Comparison of ENCODE assay signal across 14 mouse cellular contexts in genomic region chr9:45246060-45246459, GRCm38 (mm10). TPM values are rescaled to one million over a fixed set of nuclear protein-coding genes. Genes with fewer than 3 reads are reported as not detected.
DNase-seq lines count a peak whose midpoint lies in the region; TF ChIP-seq lines count a peak whose summit lies in the region.
"Had no signal": no experiment of that assay in that cellular context is flagged by ENCODE, and none has a peak within 500 bp of the region (broad histone marks: within the 10 kb centered on the region; RNA-seq: fewer than 3 reads in every experiment).

No protein-coding gene starts in this region.

- in situ Hi-C loops in CH12.LX (cut with MboI; ENCODE audit: low pct_ligation_motif_present, low pct_unique_long_range_greater_than_20kb, low sequenced_read_pairs): no loop called here

- no peak overlapping the region for H3K4me3 ChIP-seq in heart, embryonic 10.5 days
- H3K4me3 ChIP-seq in CH12.LX (replicated peaks in 1 of 3; ENCODE audit: low read depth in 2 of 3, low read length in 2 of 3, poor library complexity in 1 of 3): no peak overlapping the region
- no peak overlapping the region for H3K4me3 ChIP-seq in hindbrain, embryonic 10.5 days
- H3K4me3 ChIP-seq: embryonic facial prominence, embryonic 10.5 days; limb, embryonic 15.5 days had no signal

- no peaks in the 10 kb centered on the region for H3K27me3 ChIP-seq in heart, embryonic 10.5 days (ENCODE audit: insufficient read depth, poor library complexity, severe bottlenecking)
- H3K27me3 ChIP-seq in CH12.LX (replicated peaks): no peaks in the 10 kb centered on the region
- no peaks in the 10 kb centered on the region for H3K27me3 ChIP-seq in hindbrain, embryonic 10.5 days (ENCODE audit: insufficient read depth, poor library complexity, severe bottlenecking)
- H3K27me3 ChIP-seq: limb, embryonic 15.5 days had no signal

- no peak for TF ChIP-seq CTCF in CH12.LX (conservative IDR thresholded peaks at IDR 0.05 in 1 of 2, IDR thresholded peaks at IDR 0.05 in 1 of 2; ENCODE audit: low read depth in 2 of 2, low read length in 2 of 2)

- 76% methylated on average over 6 of the region's 6 CpGs for WGBS in heart, embryonic 10.5 days
- WGBS in hindbrain, embryonic 10.5 days: 90% methylated on average over 6 of the region's 6 CpGs

- peak overlapping the region; percentile 9; the same call in 1 of the 2 replicates for H3K9ac ChIP-seq in CH12.LX (ENCODE audit: insufficient read depth, low read depth)
- H3K9ac ChIP-seq: limb, embryonic 15.5 days had no signal

- no peaks in the 10 kb centered on the region for H3K36me3 ChIP-seq in heart, embryonic 10.5 days
- H3K36me3 ChIP-seq in CH12.LX (replicated peaks in 1 of 2; ENCODE audit: control insufficient read depth in 1 of 2, insufficient read depth in 1 of 2, low read length in 1 of 2): no peaks in the 10 kb centered on the region
- no peaks in the 10 kb centered on the region for H3K36me3 ChIP-seq in hindbrain, embryonic 10.5 days
- H3K36me3 ChIP-seq: embryonic facial prominence, embryonic 10.5 days; limb, embryonic 15.5 days had no signal

- DNase-seq in heart, adult 11 months: peak; percentile 98
- DNase-seq in heart, embryonic 10.5 days (ENCODE audit: low spot score): no peak
- DNase-seq in CH12.LX (ENCODE audit: extremely low read depth): peak; percentile 85
- DNase-seq in induced T-regulatory cell, adult 2 months (ENCODE audit: low read depth): peak; percentile 63
- DNase-seq in naive thymus-derived CD4-positive, alpha-beta T cell, adult 2 months (ENCODE audit: low read depth): peak; percentile 44
- DNase-seq in hindbrain, embryonic 10.5 days (ENCODE audit: low spot score): no peak
- no peak for DNase-seq in cerebellum, postnatal 4 days (ENCODE audit: low spot score in 2 of 2)
- no peak for DNase-seq in thymus, postnatal 14 days
- DNase-seq: kidney, adult 11 months; thymus, postnatal 4 days had no signal

- no peaks in the 10 kb centered on the region for H3K79me2 ChIP-seq in CH12.LX (replicated peaks; ENCODE audit: control insufficient read depth, extremely low read depth, insufficient read depth, poor library complexity, severe bottlenecking)

- TF ChIP-seq RAD21 in CH12.LX (IDR thresholded peaks at IDR 0.05; ENCODE audit: low read depth, low read length): peak; percentile 10

- dilution Hi-C loops in CH12.LX (cut with MboI; ENCODE audit: extremely low pct_ligation_motif_present, extremely low pct_unique_long_range_greater_than_20kb, low sequenced_read_pairs): no loop called here

- H3K27ac ChIP-seq in heart, embryonic 10.5 days: no peak overlapping the region
- H3K27ac ChIP-seq in CH12.LX (ENCODE audit: insufficient read depth, low read depth): peak overlapping the region; percentile 78
- no peak overlapping the region for H3K27ac ChIP-seq in hindbrain, embryonic 10.5 days
- H3K27ac ChIP-seq: embryonic facial prominence, embryonic 10.5 days; limb, embryonic 15.5 days had no signal

- H3K9me3 ChIP-seq in heart, embryonic 10.5 days: no peaks in the 10 kb centered on the region
- H3K9me3 ChIP-seq in CH12.LX (replicated peaks; ENCODE audit: low read length): no peaks in the 10 kb centered on the region
- no peaks in the 10 kb centered on the region for H3K9me3 ChIP-seq in hindbrain, embryonic 10.5 days
- H3K9me3 ChIP-seq: embryonic facial prominence, embryonic 10.5 days; limb, embryonic 15.5 days had no signal

- peak overlapping the region; percentile 14 for H3K4me2 ChIP-seq in CH12.LX (ENCODE audit: insufficient read depth, low read depth, poor library complexity, severe bottlenecking)
- H3K4me2 ChIP-seq: limb, embryonic 15.5 days had no signal

- TF ChIP-seq POLR2A in CH12.LX (IDR thresholded peaks at IDR 0.05; ENCODE audit: low read depth, low read length): peak; percentile 36; the same call in 1 of the 2 replicates

- peak; percentile 99 for TF ChIP-seq EP300 in CH12.LX (IDR thresholded peaks at IDR 0.05; ENCODE audit: low read length)

- H3K4me1 ChIP-seq in heart, embryonic 10.5 days: peaks cover 3% of the 10 kb centered on the region; the same call in 1 of the 2 replicates
- H3K4me1 ChIP-seq in CH12.LX (ENCODE audit: control insufficient read depth in 1 of 2, insufficient read depth in 2 of 2): peaks cover 67 to 97% of the 10 kb centered on the region in 2 experiments
- 0 out of 2 replicates have a peak, but pooled peaks cover 1% of the 10 kb centered on the region for H3K4me1 ChIP-seq in hindbrain, embryonic 10.5 days (replicated peaks)
- H3K4me1 ChIP-seq: embryonic facial prominence, embryonic 10.5 days; limb, embryonic 15.5 days had no signal

TF ChIP-seq in CH12.LX, 34 proteins besides CTCF, POLR2A, EP300 and RAD21:
- TF ChIP-seq RCOR1 (conservative IDR thresholded peaks at IDR 0.05; ENCODE audit: low read depth, low read length): peak; percentile 99
- TF ChIP-seq NRF1 (IDR thresholded peaks at IDR 0.05; ENCODE audit: low read depth, low read length): peak; percentile 45; the same call in 1 of the 2 replicates
- TF ChIP-seq ZNF384 (IDR thresholded peaks at IDR 0.05; ENCODE audit: low read depth, low read length): 0 out of 2 replicates have a peak, but pooled peaks have one; percentile 26
- TF ChIP-seq ELF1 (IDR thresholded peaks at IDR 0.05; ENCODE audit: low read depth, low read length): peak; percentile 91
- peak; percentile 35 for TF ChIP-seq SMC3 (IDR thresholded peaks at IDR 0.05; ENCODE audit: low read depth, low read length)
- peak; percentile 85 for TF ChIP-seq MYC (IDR thresholded peaks at IDR 0.05; ENCODE audit: low read depth, low read length)
- peak; percentile 63 for TF ChIP-seq MXI1 (IDR thresholded peaks at IDR 0.05; ENCODE audit: low read depth, low read length)
- no peak for TF ChIP-seq POLR2AphosphoS2 (IDR thresholded peaks at IDR 0.05; ENCODE audit: low read depth, low read length)
- TF ChIP-seq E2F4 (IDR thresholded peaks at IDR 0.05; ENCODE audit: insufficient replicate concordance, low read depth, low read length): no peak
- peak; percentile 86 for TF ChIP-seq MAZ (IDR thresholded peaks at IDR 0.05; ENCODE audit: low read depth, low read length)
- no peak for TF ChIP-seq USF1 (IDR thresholded peaks at IDR 0.05; ENCODE audit: low read depth, low read length)
- TF ChIP-seq CHD2 (IDR thresholded peaks at IDR 0.05; ENCODE audit: low read length): peak; percentile 89
- peak; percentile 57; the same call in 1 of the 2 replicates for TF ChIP-seq JUN (IDR thresholded peaks at IDR 0.05; ENCODE audit: insufficient read depth, low read depth, low read length)
- TF ChIP-seq TCF12 (IDR thresholded peaks at IDR 0.05; ENCODE audit: low read depth, low read length): peak; percentile 98
- TF ChIP-seq CHD1 (IDR thresholded peaks at IDR 0.05; ENCODE audit: low read depth, low read length): no peak
- TF ChIP-seq ZKSCAN1 (IDR thresholded peaks at IDR 0.05; ENCODE audit: borderline replicate concordance, low read depth, low read length): no peak
- TF ChIP-seq IRF4 (IDR thresholded peaks at IDR 0.05; ENCODE audit: low read depth, low read length): peak; percentile 99
- TF ChIP-seq UBTF (IDR thresholded peaks at IDR 0.05; ENCODE audit: low read depth, low read length): no peak
- TF ChIP-seq SIN3A (IDR thresholded peaks at IDR 0.05; ENCODE audit: low read length): peak; percentile 64; the same call in 1 of the 2 replicates
- TF ChIP-seq USF2 (conservative IDR thresholded peaks at IDR 0.05; ENCODE audit: low read depth, low read length): no peak
- peak; percentile 90 for TF ChIP-seq ETS1 (conservative IDR thresholded peaks at IDR 0.05; ENCODE audit: low read depth, low read length)
- TF ChIP-seq KAT2A (IDR thresholded peaks at IDR 0.05; ENCODE audit: insufficient replicate concordance, low read length): 0 out of 2 replicates have a peak, but pooled peaks have one; percentile 64
- TF ChIP-seq HCFC1 (IDR thresholded peaks at IDR 0.05; ENCODE audit: low read depth, low read length): peak; percentile 57
- peak; percentile 78 for TF ChIP-seq MAFK (IDR thresholded peaks at IDR 0.05; ENCODE audit: insufficient replicate concordance, low read length)
- no peak for TF ChIP-seq GABPA (IDR thresholded peaks at IDR 0.05; ENCODE audit: insufficient replicate concordance, low read depth, low read length)
- no peak for TF ChIP-seq PAX5 (IDR thresholded peaks at IDR 0.05; ENCODE audit: low read length)
- peak; percentile 90 for TF ChIP-seq BHLHE40 (IDR thresholded peaks at IDR 0.05; ENCODE audit: low read depth, low read length)
- peak; percentile 49; the same call in 1 of the 2 replicates for TF ChIP-seq NELFE (IDR thresholded peaks at IDR 0.05; ENCODE audit: low read depth, low read length)
- 0 out of 2 replicates have a peak, but pooled peaks have one; percentile 26 for TF ChIP-seq TBP (conservative IDR thresholded peaks at IDR 0.05; ENCODE audit: low read depth, low read length)
- TF ChIP-seq ZMIZ1 (IDR thresholded peaks at IDR 0.05; ENCODE audit: low read depth, low read length): peak; percentile 55; the same call in 1 of the 2 replicates
- TF ChIP-seq JUND (conservative IDR thresholded peaks at IDR 0.05; ENCODE audit: low read depth, low read length): peak; percentile 74; the same call in 1 of the 2 replicates
- peak; percentile 84 for TF ChIP-seq MAX (IDR thresholded peaks at IDR 0.05; ENCODE audit: low read length)
- TF ChIP-seq MEF2A (IDR thresholded peaks at IDR 0.05; ENCODE audit: borderline replicate concordance, low read depth, low read length): peak; percentile 86
- TF ChIP-seq ZC3H11A (IDR thresholded peaks at IDR 0.05; ENCODE audit: low read depth, low read length): no peak

RNA-seq across cellular contexts. Expression of gene Il10ra, which starts 22.9 kb away (rescaled TPM):
- polyA plus RNA-seq in heart, embryonic 10.5 days (2016; fragmentation: Nextera tagmentation; extraction: Ambion mirVana): 0.25 and 0.44 TPM in 2 replicates
- total RNA-seq in CH12.LX (2012; rRNA removed) (3.4 and 3.9 TPM in 2 replicates), CH12.LX (2014; rRNA removed) (3.1 and 3.7 TPM in 2 replicates)
- 4.5 and 5.1 TPM in 2 replicates for polyA plus RNA-seq in CH12.LX (2012; ENCODE audit: insufficient read length, low read depth)
- 0.65 and 0.71 TPM in 2 replicates for polyA plus RNA-seq in hindbrain, embryonic 10.5 days (2016; fragmentation: Nextera tagmentation; extraction: Ambion mirVana)
- polyA plus RNA-seq: C2C12 had no signal

RNA-seq across cellular contexts. Expression of gene Tmprss4, which starts 42.2 kb away (rescaled TPM):
- not detected in 2 replicates for polyA plus RNA-seq in heart, embryonic 10.5 days (2016; fragmentation: Nextera tagmentation; extraction: Ambion mirVana)
- total RNA-seq in CH12.LX (2012; rRNA removed) (not detected in 2 replicates), CH12.LX (2014; rRNA removed) (not detected in 2 replicates)
- polyA plus RNA-seq in CH12.LX (2012; ENCODE audit: insufficient read length, low read depth): not detected in 2 replicates
- 0.22 TPM in 1 of 2 replicates, not detected in the other for polyA plus RNA-seq in hindbrain, embryonic 10.5 days (2016; fragmentation: Nextera tagmentation; extraction: Ambion mirVana)
- total RNA-seq: adrenal gland, adult 18-20 months had no signal
- polyA plus RNA-seq: C2C12 had no signal

Comparison
In these comparisons a context has a peak if more than half of its experiments do, and no peak if none do; other contexts are left out.
1. DNase-seq: peak in heart, adult 11 months (single experiment), CH12.LX (single experiment), induced T-regulatory cell, adult 2 months (single experiment) and naive thymus-derived CD4-positive, alpha-beta T cell, adult 2 months (single experiment); none in heart, embryonic 10.5 days (single experiment), hindbrain, embryonic 10.5 days (single experiment), cerebellum, postnatal 4 days (0 of 2) and thymus, postnatal 14 days (single experiment).